Mouse (Mus musculus) midbrain, embryonic 11.5 days (tissue): ENCODE measurements around the gene Cactin. TPM values are rescaled to one million over a fixed set of nuclear protein-coding genes. Genes with fewer than 3 reads are reported as not detected.
A peak's percentile ranks its signal among the peaks of the same experiment; 100 is the strongest.

ENCODE experiments used
- ATAC-seq: fragments of 200-750 bp; cut with Nextera tagmentation; 2 replicates; pipeline ENCODE4 v1.8.0; 2017; ENCODE audit warnings: moderate TSS enrichment, moderate library complexity; ENCODE audit not compliant: low FRiP score
- DNase-seq: peaks from one replicate; pipeline ENCODE4 v3.0.0; 2015; ENCODE audit warnings: low spot score; ENCODE audit errors: missing footprints
- H3K27ac ChIP-seq: fragments of 300-500 bp; sonication (generic); 2 replicates; pipeline ENCODE4 v1.5.1; 2014; ENCODE audit warnings: low read depth, low read length
- H3K27me3 ChIP-seq: fragments of 300-500 bp; sonication (generic); 2 replicates; pipeline ENCODE4 v1.6.1; 2014; ENCODE audit warnings: mild to moderate bottlenecking, low read length, moderate library complexity, mixed read lengths; ENCODE audit not compliant: control insufficient read depth, insufficient read depth
- H3K36me3 ChIP-seq: fragments of 300-500 bp; sonication (generic); 2 replicates; pipeline ENCODE4 v1.6.1; 2014; ENCODE audit warnings: mild to moderate bottlenecking, low read length, moderate library complexity, mixed read lengths; ENCODE audit not compliant: control insufficient read depth, insufficient read depth
- H3K4me1 ChIP-seq: fragments of 300-500 bp; sonication (generic); 2 replicates; pipeline ENCODE4 v1.6.1; 2014; ENCODE audit warnings: low read length; ENCODE audit not compliant: control insufficient read depth, insufficient read depth
- H3K4me2 ChIP-seq: fragments of 300-500 bp; sonication (generic); 2 replicates; pipeline ENCODE4 v1.6.1; 2014; ENCODE audit warnings: mild to moderate bottlenecking, moderate library complexity
- H3K4me3 ChIP-seq: fragments of 300-500 bp; sonication (generic); 2 replicates; pipeline ENCODE4 v1.5.1; 2014; ENCODE audit warnings: low read depth, low read length
- H3K9ac ChIP-seq: fragments of 300-500 bp; sonication (generic); 2 replicates; pipeline ENCODE4 v1.6.1; 2014; ENCODE audit warnings: low read length
- H3K9me3 ChIP-seq: fragments of 300-500 bp; sonication (generic); 2 replicates; pipeline ENCODE4 v1.6.1; 2016; ENCODE audit warnings: low read length; ENCODE audit not compliant: control insufficient read depth
- WGBS: fragments of 180-500 bp; shearing (Covaris S2); extraction: QIAGEN DNeasy Blood & Tissue Kit; methylation state at CpG from one replicate; pipeline ENCODE4 v1.1.7; 2014; 5-methylcytosine and 5-hydroxymethylcytosine counted together
- polyA plus RNA-seq: library from polyadenylated mRNA; unstranded; fragments of >200 nt; fragmentation: Nextera tagmentation; extraction: Ambion mirVana; gene quantifications from 2 replicates; pipeline ENCODE4 v1.2.1, GENCODE M21; 2014

The Cactin gene
- polyA plus RNA-seq, 1 experiment from 2014 or later: 36.8 TPM

GRCm38 (mm10) chr10:81302781-81303218 lies 18.1 kb upstream of the Cactin start:
- WGBS: 84% methylated on average over 14 of the region's 14 CpGs

GRCm38 (mm10) chr10:81303258-81303657 lies 17.6 kb upstream of the Cactin start:
- Histone ChIP-seq H3K27me3 (no peaks in the 10 kb centered on the region), H3K9me3 (no peaks in the 10 kb centered on the region), H3K4me2 (no peak overlapping the region), H3K9ac (no peak overlapping the region; the same call in 1 of the 2 replicates), H3K27ac (no peak overlapping the region), H3K4me1 (peaks cover 10% of the 10 kb centered on the region), H3K4me3 (no peak overlapping the region), H3K36me3 (peaks cover 10% of the 10 kb centered on the region; the same call in 1 of the 2 replicates)
- 82% methylated on average over 10 of the region's 10 CpGs for whole genome bisulfite sequencing
- no peak for ATAC-seq
- no peak for DNase-seq

More at GRCm38 (mm10) chr10:81302781-81303218, 18.1 kb upstream of the Cactin start:
- no peaks in the 10 kb centered on the region for H3K9me3 ChIP-seq
- no peak overlapping the region for H3K4me3 ChIP-seq
- peaks cover 5% of the 10 kb centered on the region; the same call in 1 of the 2 replicates for H3K36me3 ChIP-seq
- H3K4me1 ChIP-seq: peaks cover 10% of the 10 kb centered on the region
- no peak overlapping the region; the same call in 1 of the 2 replicates for H3K9ac ChIP-seq
- ATAC-seq (no peak), DNase-seq (no peak)
- H3K4me2 ChIP-seq: no peak overlapping the region
- H3K27me3 ChIP-seq: no peaks in the 10 kb centered on the region
- H3K27ac ChIP-seq: no peak overlapping the region

GRCm38 (mm10) chr10:81303761-81304160 lies 17.1 kb upstream of the Cactin start:
- Histone ChIP-seq H3K4me2 (no peak overlapping the region), H3K9me3 (no peaks in the 10 kb centered on the region), H3K27ac (no peak overlapping the region), H3K36me3 (peaks cover 14% of the 10 kb centered on the region; the same call in 1 of the 2 replicates), H3K4me1 (peaks cover 10% of the 10 kb centered on the region), H3K9ac (no peak overlapping the region), H3K27me3 (no peaks in the 10 kb centered on the region), H3K4me3 (no peak overlapping the region)
- ATAC-seq (no peak), DNase-seq (no peak)
- 82% methylated on average over 7 of the region's 7 CpGs for WGBS

DNA sequence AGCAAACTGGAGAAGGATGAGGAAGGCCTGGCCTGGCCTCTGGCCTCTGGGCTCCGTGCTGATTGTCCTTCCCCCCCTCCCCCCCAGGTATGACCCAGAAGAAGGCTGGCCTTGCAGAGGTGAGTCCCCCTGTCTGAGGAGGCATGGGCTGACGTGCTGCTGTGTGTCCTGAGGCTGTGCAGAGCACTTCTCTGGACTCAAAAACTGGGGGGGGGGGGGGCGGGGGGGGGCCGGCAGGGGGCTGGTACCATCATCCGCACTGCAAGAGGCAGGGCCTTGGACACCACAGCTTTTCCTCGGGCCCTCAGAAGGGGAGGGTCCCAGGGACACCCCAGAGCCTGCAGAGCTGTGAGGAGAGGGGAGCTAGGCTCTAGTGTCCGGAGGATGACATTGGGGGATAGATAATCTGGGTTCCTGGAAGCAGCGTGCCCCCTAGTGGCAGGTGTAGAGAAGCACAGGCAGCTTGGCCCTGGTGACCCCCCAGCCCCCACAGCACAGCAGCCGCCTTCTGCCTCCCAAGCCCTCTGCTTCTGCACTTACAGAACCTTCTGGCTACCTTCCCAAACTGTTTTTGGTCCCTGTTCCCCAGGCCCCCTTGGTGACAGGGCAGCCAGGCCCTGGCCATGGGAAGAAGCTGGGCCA lies 16.2 kb upstream of the Cactin start:
- H3K27ac ChIP-seq: no peak overlapping the region

GRCm38 (mm10) chr10:81305663-81306062 lies 15.2 kb upstream of the Cactin start:
- Histone ChIP-seq H3K9ac (no peak overlapping the region), H3K27ac (no peak overlapping the region), H3K4me1 (peaks cover 10% of the 10 kb centered on the region), H3K4me3 (no peak overlapping the region), H3K4me2 (no peak overlapping the region), H3K9me3 (no peaks in the 10 kb centered on the region), H3K27me3 (no peaks in the 10 kb centered on the region), H3K36me3 (peaks cover 21% of the 10 kb centered on the region)
- DNase-seq (no peak), ATAC-seq (no peak)
- 95% methylated on average over 14 of the region's 14 CpGs for WGBS

More for the DNA sequence above, 16.2 kb upstream of the Cactin start:
- ATAC-seq (peak; percentile 66), DNase-seq (no peak)
- 29% methylated on average over 9 of the region's 9 CpGs for WGBS
- Histone ChIP-seq H3K9ac (no peak overlapping the region), H3K27me3 (no peaks in the 10 kb centered on the region), H3K4me3 (no peak overlapping the region), H3K36me3 (peaks cover 21% of the 10 kb centered on the region), H3K4me1 (peaks cover 10% of the 10 kb centered on the region), H3K9me3 (no peaks in the 10 kb centered on the region), H3K4me2 (no peak overlapping the region)

- H3K27ac ChIP-seq: no peak overlapping the region
- DNase-seq: no peak
- H3K4me2 ChIP-seq: no peak overlapping the region
- no peaks in the 10 kb centered on the region for H3K9me3 ChIP-seq
- no peak for ATAC-seq
- no peaks in the 10 kb centered on the region for H3K27me3 ChIP-seq
- H3K9ac ChIP-seq: no peak overlapping the region
- H3K36me3 ChIP-seq: peaks cover 21% of the 10 kb centered on the region
- no peak overlapping the region for H3K4me3 ChIP-seq
- 99% methylated on average over 12 of the region's 12 CpGs for WGBS
- peaks cover 10% of the 10 kb centered on the region for H3K4me1 ChIP-seq
Measured at GRCm38 (mm10) chr10:81306173-81306668, 14.7 kb upstream of the Cactin start.

- no peak overlapping the region for H3K27ac ChIP-seq
- no peaks in the 10 kb centered on the region for H3K27me3 ChIP-seq
- H3K9ac ChIP-seq: no peak overlapping the region
- no peak for DNase-seq
- WGBS: 94% methylated on average over 21 of the region's 21 CpGs
- peaks cover 6% of the 10 kb centered on the region; the same call in 1 of the 2 replicates for H3K4me1 ChIP-seq
- peaks cover 29% of the 10 kb centered on the region for H3K36me3 ChIP-seq
- no peak overlapping the region for H3K4me3 ChIP-seq
- H3K4me2 ChIP-seq: no peak overlapping the region
- no peaks in the 10 kb centered on the region for H3K9me3 ChIP-seq
- ATAC-seq: no peak
Measured at GRCm38 (mm10) chr10:81306837-81307682, 13.8 kb upstream of the Cactin start.

GRCm38 (mm10) chr10:81309571-81309970 lies 11.3 kb upstream of the Cactin start:
- 91% methylated on average over 5 of the region's 5 CpGs for WGBS
- no peak overlapping the region for H3K27ac ChIP-seq
- peaks cover 34% of the 10 kb centered on the region for H3K36me3 ChIP-seq
- no peak overlapping the region for H3K4me3 ChIP-seq
- ATAC-seq (no peak), DNase-seq (no peak)
- H3K27me3 ChIP-seq: no peaks in the 10 kb centered on the region
- no peaks in the 10 kb centered on the region for H3K9me3 ChIP-seq
- peaks cover 1% of the 10 kb centered on the region; the same call in 1 of the 2 replicates for H3K4me1 ChIP-seq
- no peak overlapping the region for H3K9ac ChIP-seq
- no peak overlapping the region for H3K4me2 ChIP-seq

DNA sequence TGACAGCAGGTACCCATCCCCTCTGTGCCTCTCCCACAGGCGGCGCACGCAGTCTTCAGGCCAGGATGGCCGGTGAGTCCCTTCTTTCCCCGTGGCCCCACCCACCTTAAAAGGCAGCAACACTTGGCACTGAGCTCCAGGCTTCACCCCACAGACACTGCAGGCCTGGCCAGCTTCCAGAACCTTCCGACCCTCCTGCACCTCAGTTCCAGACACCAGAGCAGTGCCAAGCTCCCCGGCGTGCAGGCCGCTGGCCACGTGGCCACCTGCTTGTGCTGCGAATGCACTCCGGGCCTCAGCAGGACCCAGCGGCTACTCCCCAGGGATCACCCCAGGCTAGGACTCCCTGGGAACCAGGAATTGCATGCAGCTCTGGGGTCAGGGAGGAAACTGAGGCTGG lies 7.3 kb upstream of the Cactin start:
- Histone ChIP-seq H3K27me3 (no peaks in the 10 kb centered on the region; the same call in 1 of the 2 replicates), H3K9me3 (no peaks in the 10 kb centered on the region), H3K4me3 (no peak overlapping the region), H3K9ac (no peak overlapping the region), H3K4me1 (peaks cover 11% of the 10 kb centered on the region), H3K4me2 (no peak overlapping the region), H3K27ac (no peak overlapping the region), H3K36me3 (peaks cover 26% of the 10 kb centered on the region)
- no peak for DNase-seq
- WGBS: 93% methylated on average over 13 of the region's 13 CpGs
- ATAC-seq: no peak
